Mouse (Mus musculus) thymus, adult 18-20 months (tissue): ENCODE measurements around the gene Xrcc4.
A peak's percentile ranks its signal among the peaks of the same experiment; 100 is the strongest.

Source experiments
- DNase-seq, 2 experiments: peaks; one replicate each; pipeline ENCODE4 v3.0.0; 2022; ENCODE audit warnings: mixed read lengths in 2 of 2

The Xrcc4 gene

GRCm38 (mm10) chr13:89929477-89929876, 159.9 kb downstream of the Xrcc4 start:
- no peak for DNase-seq

- DNase-seq, result no peak
Observed at GRCm38 (mm10) chr13:89918814-89919481, 170.5 kb downstream of the Xrcc4 start.

- no peak for DNase-seq
Observed at GRCm38 (mm10) chr13:89914332-89914731, 175.1 kb downstream of the Xrcc4 start.

- no peak for DNase-seq
Observed at GRCm38 (mm10) chr13:89913891-89914290, 175.5 kb downstream of the Xrcc4 start.

- no peak for DNase-seq
Observed at GRCm38 (mm10) chr13:89906120-89906519, 183.3 kb downstream of the Xrcc4 start.

GRCm38 (mm10) chr13:89899066-89899465, 190.3 kb downstream of the Xrcc4 start:
- no peak for DNase-seq

- DNase-seq, result no peak
Observed at GRCm38 (mm10) chr13:89892140-89892539, 197.3 kb downstream of the Xrcc4 start.

- no peak for DNase-seq
Observed at GRCm38 (mm10) chr13:89890159-89890558, 199.2 kb downstream of the Xrcc4 start.

GRCm38 (mm10) chr13:89889074-89889473, 200.3 kb downstream of the Xrcc4 start:
- peak in 1 of 2 experiments; percentile 3 for DNase-seq

- DNase-seq, result no peak
Observed at GRCm38 (mm10) chr13:89883523-89883922, 205.9 kb downstream of the Xrcc4 start.

GRCm38 (mm10) chr13:89881281-89881680, 208.1 kb downstream of the Xrcc4 start:
- DNase-seq, result no peak

- DNase-seq, result no peak
Observed at GRCm38 (mm10) chr13:89878832-89879468, 210.5 kb downstream of the Xrcc4 start.

- no peak for DNase-seq
Observed at GRCm38 (mm10) chr13:89875499-89875898, 213.9 kb downstream of the Xrcc4 start.

- DNase-seq, result no peak
Observed at GRCm38 (mm10) chr13:89872725-89873124, 216.7 kb downstream of the Xrcc4 start.

GRCm38 (mm10) chr13:89854139-89854538, 235.3 kb downstream of the Xrcc4 start:
- no peak for DNase-seq

- no peak for DNase-seq
Observed at GRCm38 (mm10) chr13:89850746-89851145, 238.7 kb downstream of the Xrcc4 start.

- DNase-seq, result no peak
Observed at GRCm38 (mm10) chr13:89849955-89850354, 239.5 kb downstream of the Xrcc4 start.

GRCm38 (mm10) chr13:89838635-89839034, 250.8 kb downstream of the Xrcc4 start:
- DNase-seq, result no peak

GRCm38 (mm10) chr13:89834485-89834884, 254.9 kb downstream of the Xrcc4 start:
- DNase-seq, result no peak

GRCm38 (mm10) chr13:89833053-89833670, 256.2 kb downstream of the Xrcc4 start:
- no peak for DNase-seq

- no peak for DNase-seq
Observed at GRCm38 (mm10) chr13:89828429-89828970, 260.9 kb downstream of the Xrcc4 start.

GRCm38 (mm10) chr13:89827838-89828237, 261.6 kb downstream of the Xrcc4 start:
- DNase-seq, result no peak

GRCm38 (mm10) chr13:89814543-89814942, 274.9 kb downstream of the Xrcc4 start:
- DNase-seq, result no peak

- no peak for DNase-seq
Observed at GRCm38 (mm10) chr13:89812169-89812568, 277.2 kb downstream of the Xrcc4 start.
